Mouse (Mus musculus) embryo, embryonic 10.5 days (tissue): ENCODE measurements around the gene Vwce.
A peak's percentile ranks its signal among the peaks of the same experiment; 100 is the strongest.

Source experiments
- DNase-seq: peaks from one replicate; pipeline ENCODE4 v3.0.0-alpha.2; 2015; ENCODE audit warnings: low spot score

Vwce gene

DNA sequence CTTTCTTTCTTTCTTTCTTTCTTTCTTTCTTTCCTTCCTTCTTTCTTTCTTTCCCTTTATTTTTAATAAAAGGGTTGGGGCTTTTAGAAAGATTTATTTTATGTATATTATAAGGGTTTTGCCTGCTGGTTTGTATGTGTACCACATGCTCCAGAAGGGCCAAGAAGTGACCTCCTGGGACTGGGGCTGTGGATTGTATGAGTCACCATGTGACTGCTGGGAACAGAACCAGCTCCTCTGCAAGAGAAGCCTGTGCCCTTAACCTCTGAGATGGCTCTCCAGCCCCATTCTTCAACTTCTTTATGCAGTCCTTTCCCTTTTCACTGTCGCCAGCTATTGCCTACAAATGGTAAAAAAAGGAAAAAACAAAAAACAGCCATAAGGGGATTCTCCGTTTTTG is 11.6 kb downstream of the Vwce start:
- DNase-seq: no peak

DNA sequence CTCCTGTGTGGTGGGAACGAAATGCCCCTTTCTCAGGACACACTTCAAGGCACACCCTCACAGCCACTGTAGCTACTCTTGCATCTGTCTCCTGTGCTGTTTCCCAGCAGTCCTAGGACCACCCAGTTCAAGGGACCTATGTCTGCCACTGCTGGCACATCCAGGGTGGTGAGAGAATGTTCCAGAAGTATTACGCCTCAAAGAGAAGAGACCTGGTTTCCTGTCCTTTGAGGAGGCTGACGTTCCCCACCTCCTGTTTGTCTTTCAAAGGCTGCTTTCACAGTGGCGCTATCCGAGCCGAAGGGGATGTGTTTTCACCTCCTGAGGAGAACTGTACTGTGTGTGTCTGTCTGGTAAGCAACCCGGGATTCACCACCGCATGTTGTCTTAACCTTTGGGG is 14.1 kb downstream of the Vwce start:
- no peak for DNase-seq

DNA sequence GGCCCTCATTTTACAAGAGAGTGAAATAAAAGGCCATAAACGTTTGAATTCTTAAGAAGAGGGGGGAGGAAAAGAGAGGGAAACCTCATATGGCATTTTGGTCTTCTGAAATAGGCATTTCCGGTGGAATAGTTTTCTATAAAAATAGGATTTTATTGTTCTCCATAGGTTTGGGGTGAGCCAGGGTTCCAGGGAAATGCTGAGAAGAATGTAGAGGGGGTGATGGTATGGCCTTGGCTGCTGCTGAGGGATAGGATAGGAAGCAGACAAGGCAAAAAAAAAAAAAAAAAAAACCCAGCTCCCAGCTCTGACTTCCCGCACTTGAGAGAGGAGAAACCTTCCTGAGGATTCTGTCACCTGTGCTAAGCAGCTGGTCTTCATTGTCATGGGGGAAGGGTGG is 22.0 kb downstream of the Vwce start:
- no peak for DNase-seq

DNA sequence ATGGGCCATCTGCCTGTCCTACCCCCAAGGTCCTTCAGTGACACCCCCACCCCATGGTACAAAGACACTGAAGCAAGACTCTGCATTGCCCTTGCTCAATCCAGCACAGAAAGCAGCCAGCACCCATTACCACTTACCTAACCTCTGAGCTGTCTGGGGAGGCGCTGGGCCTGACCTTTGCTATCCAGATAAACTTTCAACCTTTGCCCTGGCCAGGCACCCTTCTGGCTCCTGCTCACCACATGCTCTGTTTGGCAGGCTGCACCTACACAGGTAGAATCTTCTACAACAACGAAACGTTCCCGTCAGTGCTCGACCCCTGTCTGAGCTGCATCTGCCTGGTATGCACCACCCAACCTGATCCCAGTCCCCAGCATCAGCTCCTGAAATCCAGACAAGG is 23.7 kb downstream of the Vwce start:
- no peak for DNase-seq

DNA sequence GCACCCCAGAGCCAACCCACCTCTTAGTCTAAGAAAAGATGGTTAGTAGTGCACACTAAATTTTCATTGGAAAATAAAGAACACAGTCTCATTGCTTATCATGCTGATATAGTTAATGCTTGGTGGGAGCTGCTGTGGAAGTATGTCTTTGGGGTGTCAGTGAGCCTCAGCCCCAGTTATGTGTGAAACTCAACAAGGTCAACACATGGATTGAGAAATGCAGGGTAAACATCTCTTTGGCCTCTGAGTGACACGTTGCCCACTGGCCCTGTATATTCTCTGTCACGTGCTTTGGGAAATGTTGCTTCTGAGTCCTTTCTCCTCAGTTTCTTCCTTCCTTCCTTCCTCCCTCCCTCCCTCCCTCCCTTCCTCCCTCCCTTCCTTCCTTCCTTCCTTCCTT is 24.4 kb downstream of the Vwce start:
- no peak for DNase-seq

DNA sequence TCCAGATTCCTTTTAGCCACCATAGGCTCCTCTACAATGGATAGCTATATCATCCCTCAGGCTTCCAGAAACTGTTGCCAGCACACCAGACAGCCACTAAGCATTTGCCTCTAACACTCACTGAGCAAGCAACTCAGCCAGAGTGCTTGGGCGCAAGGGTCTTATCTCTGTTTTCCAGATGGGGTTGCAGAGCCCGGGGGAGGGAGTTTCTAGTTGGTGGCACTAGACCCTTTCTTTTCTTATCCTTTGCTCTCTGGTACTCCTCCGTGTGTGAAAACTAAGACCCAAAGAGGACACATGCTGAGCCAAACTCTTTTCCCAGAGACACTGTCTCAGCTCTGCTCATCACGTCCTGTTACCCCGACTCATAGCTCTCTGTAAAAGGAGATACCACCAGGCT is 27.4 kb downstream of the Vwce start:
- no peak for DNase-seq

DNA sequence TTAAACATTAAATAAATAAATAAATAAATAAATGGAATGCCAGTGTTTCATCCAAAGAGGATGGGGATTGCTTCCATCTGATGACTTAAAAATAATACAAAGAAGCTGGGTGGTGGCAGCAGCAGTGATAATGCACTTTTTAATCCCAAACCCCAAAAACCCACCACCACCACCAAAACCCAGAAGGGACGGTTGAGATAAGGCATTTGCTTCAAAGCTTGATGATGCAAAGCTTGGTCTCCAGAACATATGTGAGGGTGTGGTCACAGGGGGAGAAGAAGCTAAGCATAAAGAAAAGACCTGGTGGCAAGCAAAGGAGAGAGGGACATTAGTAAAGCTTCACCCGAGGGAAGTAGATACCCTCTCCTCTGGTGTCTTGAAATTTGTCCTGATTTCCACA is 27.9 kb downstream of the Vwce start:
- no peak for DNase-seq

DNA sequence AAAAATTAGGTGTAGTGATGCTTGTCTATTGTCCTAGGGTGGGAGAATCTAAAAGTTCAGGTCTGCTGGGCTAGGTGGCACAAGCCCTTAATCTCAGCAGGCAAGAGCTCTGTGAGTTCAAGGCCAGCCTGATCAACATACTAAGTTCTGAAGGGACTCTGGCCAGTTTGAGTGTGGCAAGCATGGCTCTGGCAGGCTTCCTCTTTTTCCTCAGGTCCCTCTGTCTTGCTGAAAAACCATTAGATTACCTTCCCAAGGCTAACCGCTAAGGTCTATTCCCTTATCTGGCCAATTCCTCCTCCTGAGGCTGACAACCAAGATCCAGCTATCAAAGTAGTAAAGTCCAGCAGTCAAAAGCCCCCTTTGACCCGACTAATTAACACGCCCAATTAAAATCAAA is 28.7 kb downstream of the Vwce start:
- DNase-seq: no peak

DNA sequence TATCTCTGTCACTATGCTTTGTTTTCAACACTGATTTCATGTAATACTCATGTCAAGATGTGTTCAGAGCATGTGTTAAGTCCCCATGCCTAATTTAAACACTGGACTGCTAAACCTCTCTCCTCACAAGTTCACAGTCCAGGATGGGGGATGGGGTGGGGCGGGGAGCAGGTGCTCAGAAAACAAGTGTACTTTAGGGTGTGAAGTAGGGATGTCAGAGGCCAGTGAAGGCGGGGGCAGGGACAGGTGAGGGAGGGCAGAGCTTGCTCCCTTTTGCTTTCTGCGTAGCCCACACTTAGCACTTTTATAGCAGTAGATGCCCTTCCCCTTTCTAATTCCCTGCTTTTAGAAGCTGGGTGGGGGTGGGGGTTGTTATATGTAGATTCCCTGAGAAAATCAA is 31.1 kb downstream of the Vwce start:
- DNase-seq: no peak

DNA sequence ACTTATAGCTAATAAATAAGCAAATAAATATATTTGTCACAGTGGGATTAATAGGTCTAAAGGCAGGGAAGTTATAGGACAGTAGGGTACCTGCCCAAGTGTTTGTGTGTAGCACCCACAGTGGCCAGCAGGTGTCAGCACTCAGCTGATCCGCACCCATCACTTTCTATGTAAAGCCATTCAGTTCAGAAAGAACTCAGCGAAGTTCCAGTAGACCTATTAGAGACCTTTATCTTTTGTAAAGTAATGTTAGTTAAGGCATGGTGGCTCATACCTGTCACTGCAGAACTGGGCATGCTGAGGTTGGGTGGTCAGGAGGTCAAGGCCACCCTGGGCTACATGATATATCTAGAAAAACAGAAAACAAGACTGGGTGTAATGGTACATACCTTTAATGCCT is 31.5 kb downstream of the Vwce start:
- DNase-seq: peak; percentile 77

DNA sequence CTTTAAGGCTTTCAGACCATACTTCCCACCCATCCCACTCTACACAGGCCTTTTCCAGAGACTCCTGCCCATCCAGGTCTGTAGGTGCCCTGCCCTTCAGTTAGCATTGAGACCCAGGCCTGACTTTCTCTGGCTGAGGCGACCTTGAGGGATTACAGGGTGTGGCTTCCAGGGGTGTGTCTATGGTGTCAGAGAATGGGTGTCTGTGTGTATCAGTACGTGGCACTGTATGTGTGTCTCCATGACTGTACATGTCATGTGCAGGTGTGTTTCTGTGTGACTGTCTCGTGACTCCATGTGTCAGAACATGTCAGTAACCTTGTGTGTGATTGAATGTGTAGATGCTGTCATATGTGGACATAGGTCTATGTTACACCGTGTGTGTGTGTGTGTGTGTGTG is 37.3 kb downstream of the Vwce start:
- no peak for DNase-seq

DNA sequence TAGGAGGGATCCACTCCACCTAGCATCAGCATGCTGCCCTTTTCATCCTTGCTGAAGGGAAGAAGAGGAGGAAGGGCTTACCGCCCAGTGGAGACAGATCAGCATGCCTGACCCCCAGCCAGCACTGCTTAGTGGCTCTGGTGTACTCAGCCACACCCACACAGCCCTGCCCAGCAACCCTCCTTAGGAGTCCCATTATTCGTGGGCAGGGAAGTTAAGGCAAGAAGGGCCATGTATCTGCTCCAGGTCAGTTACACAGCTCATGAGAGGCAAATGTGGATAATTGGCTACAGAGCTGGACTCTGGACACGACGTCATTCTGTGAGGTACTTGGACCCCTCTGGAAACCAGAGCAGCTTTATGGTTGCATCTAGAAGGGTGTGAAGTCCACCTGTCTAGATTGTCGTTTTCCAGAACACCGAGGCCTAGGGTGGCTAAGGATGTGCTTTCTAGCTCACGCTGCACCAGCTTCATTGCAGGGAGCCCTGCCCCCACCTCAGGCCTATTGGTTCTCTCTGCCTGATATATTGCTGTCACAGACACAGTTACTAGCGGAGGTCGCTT is 37.9 kb downstream of the Vwce start:
- no peak for DNase-seq

DNA sequence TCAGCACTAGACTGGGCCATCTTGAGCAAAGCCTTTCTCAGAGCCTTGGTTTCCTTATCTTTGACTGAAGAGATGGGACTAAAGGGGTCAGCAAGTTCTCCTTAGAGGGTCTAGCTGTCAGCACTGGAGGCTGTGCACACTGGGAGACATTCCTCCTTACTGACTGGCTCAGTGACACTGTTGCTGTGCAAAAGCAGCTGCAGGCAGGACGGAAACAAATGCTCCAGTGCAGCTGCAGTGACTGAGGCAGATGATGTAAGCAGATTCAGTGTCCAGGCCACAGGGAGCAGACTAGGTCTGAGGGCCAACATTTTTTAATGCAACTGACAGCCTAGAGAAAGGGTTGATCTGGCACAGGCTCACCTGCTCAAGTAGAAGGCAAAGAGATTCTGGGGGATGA is 39.3 kb downstream of the Vwce start:
- no peak for DNase-seq

DNA sequence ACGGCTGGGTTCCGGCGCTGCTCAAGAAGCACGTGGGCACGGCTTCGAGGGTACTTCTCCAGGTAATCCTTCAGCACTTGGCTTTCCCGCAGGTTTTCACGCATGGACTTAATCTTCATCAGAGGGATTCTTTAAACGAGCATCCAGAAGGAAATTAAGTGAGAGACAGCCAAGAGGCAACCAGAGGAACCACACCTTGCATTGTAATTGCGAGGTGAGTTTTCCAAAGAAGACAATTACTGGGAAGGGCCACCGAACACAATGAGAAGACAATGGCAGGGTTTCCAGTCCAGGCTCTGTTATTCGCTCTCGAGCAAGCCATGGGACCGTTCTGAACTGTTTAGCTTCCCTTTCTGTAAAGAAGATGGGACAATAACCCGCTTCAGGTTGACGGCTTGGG is 42.6 kb downstream of the Vwce start:
- DNase-seq: no peak

DNA sequence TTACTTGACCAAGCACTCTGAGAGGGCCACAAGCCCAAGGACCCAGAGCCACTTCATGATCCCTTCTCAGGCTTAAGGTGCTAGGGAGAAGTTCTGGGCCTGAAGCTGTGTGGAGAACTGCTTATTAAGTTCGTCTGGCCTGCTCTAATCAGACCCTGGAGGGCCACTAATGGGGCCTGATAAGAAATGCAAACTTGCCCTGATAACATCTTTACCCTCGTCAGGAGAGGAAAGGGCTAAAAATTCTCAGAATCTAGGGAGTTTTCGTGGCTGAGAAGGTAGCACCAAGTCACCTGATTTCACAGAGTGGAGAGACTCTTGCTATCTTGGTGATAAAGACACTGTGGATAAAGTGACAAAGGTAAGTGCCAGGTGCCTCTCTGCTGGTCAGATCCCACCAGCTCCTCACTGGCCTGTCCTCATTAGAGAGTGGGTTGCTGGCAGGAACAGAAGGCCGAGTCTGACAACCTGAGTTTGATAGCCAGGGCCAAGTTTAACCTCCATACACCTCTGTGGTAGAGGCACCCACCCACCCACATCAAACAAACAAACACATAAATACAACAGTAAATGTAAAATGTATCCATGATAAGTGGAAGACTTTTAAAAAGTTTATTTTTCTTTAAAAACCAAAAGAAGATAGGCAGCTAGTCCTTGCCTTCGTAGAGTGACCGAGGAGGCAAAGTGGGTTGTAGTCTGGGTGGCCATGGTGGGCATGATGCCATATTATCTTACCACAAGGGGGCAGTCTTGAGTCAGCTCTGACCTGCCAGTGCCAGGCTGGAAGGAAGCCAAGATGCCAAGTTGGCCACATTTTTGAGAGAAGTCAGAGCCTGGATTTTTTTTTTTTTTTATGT is 44.1 kb downstream of the Vwce start, which contains the start of gene Pga5:
TSS of gene Pga5 (minus strand) at position 157 of the 857 bp plus-strand sequence.
- peak; percentile 84 for DNase-seq

DNA sequence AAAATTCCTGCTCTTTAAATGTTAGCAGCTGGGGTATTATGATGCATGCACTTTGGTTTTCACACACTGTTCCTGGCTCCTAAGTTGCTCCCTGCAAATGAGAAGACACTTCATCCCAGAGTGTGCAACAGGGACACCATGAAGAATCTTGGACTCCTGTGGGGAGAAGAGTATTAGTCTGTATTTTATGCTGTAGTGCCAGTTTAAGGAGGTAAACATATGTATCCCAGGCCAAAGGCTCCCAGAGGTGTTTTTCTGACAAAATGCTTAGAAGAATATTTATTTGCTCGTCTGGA is 44.7 kb downstream of the Vwce start:
- DNase-seq: no peak

DNA sequence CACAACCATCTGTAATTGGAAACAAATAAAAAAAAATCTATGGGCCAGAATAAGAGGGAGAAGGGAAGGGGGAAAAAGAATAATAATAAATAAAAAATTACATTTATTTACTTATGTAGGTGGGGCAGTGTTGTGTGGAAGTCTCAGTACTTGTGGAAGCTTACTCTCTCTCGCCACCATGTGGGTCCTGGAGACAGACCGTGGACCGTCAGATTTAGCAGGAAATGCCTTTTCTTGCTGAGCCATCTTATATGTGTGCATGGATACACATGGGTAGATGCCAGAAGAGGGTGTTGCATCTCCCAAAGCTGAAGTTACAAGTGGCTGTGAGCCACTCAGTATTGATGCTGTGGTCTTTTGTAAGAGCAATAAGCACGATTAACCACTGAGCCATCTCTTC is 47.6 kb downstream of the Vwce start:
- DNase-seq: no peak

DNA sequence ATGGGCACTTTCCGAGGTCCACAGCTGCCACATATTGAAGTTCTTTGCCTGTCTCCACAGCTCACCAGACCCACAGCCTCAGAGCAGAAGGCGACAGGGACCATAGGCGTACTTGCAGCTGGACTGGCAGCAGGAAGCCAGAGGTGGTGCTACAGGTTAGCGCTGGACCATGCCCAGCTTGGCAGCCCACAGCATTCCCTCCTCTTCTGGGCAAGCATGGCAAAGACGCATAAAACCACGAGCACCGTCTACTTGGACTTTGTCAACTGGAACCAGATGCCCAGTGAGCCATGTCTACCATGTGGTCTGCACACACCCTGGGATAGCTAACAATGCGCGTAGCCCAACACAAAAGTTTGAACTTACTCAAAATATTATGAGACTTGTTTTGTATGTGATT is 51.1 kb downstream of the Vwce start:
- DNase-seq: no peak

DNA sequence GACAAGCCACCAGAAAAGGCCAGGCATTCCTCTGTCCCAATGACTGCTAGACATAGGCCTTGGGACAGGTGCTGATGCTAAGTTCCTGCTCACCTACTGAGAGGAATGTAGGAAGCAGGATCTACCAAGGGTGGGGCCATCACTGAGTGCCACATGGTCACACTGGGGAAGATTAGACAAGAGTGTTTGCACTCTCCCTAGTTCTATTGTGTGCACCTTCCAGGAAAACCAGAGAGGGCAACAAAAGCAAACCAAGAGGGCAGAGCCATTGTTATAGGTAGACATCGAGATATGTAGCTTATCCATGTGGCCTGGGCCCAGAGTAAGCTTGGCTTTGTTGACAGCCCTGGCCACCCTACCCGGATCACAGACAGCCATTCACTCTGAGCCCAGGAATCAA is 51.7 kb downstream of the Vwce start:
- no peak for DNase-seq

DNA sequence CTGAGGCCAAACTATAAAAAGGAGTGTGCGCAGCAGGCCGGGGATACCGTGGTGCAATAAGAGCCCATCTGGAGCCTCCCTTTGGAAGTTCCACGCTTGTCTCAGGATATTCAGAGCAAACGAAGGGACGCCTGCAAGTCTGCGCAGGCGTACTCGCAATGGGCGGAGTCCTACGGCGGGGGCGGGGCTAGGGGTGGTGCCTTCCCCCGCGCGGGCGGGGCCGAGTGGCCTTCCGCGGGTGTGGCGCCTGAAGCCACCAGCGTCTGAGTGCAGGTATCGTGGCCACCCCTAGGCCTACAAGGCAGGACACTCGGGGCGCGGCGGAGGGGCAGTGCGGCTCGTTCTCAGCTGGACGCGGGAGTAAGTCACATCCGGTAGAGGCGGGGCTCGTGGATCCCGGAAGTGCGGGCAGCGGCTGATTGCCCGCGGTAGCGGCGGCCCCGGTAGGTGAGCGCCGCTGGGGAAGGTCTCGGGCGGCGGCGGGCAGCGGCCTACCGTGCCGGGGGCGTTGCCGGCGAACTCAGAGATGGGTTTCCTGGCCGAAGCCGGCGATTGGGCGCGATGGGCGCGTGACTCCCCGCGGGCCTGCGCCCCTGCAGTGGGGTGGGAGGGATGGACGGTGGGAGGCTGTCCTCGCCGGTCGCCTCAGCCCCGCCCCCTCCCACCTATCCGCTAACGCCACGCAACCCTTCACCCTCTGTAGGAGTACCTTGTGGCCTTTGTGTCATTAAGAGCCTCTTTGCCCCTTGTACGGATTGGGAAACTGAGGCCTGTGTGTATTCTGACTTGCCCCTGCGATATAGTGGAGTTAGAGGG is 54.7 kb downstream of the Vwce start, which contains the start of gene Vps37c:
TSS of gene Vps37c (plus strand) at position 199 of the 816 bp plus-strand sequence.
- peak; percentile 91 for DNase-seq

DNA sequence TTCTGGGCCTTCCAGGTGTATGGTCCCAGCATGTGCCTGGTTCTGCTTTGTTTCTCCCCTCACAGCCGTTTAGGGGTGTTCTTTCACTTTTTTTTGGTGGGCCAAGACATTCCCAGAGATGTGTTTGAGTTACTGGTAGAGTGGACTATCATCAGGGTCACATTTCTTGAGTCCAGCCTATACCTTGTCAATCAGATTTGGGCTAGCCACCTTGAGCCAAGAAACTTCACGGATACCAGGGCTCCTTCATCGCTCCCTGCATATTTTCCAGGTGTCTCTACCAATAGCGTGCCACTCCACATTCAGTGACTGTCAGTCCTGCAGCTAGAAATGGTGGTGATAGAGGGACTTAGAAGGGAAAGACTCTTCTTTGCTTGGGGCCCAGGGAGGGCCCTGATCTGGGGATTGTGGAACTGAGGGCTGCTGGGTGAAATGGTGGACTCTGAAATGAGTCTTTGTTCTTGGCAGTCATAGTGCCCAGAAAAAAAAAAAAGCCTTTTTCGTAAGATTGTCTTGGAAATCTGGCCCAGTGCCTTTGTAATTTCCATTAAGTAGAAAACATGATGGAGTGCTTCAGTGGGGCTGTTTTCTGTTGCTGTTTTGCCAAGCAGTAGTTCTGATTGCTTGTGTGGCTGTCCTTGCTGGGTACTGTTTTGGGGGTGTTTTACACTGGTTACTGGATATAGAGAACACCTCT is 55.6 kb downstream of the Vwce start:
- DNase-seq: no peak

DNA sequence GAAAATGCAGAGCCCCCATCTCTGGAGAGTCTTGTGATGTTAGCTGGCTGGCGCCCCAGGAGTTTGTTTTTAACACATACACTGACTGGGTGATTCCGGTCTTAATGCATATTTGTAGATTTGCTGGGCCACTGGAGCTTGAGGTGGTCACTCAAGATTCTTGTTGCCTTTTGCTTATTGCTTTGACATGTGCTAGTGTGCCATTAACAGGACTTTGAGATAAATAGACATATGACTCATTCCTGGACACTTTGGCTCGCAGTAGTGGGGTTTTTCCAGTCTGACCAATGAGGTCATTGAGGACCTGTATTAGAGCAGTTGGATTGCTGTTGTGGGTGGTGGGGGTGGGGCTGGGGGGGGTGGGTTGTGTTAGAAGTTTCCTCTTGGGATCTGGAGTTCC is 56.3 kb downstream of the Vwce start:
- DNase-seq: no peak

DNA sequence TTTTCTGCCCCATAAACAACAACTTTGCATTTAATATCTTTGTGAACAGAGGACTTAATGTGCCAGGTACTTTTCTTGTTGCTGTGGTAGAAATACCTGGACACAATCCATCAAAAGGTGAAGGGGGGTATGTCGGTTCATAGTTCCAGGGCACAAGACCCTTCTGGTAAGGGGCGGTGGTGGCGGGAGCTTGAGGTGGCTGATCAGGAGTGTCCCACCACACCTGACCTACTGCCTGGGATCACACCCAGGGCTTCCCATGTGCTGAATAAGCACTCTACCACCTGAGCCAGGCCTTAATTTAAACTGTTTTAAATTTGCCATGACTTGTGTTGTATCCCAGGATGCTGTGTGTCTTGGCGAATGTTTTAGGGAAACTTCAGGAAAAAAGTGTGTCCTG is 57.1 kb downstream of the Vwce start:
- no peak for DNase-seq
